Mouse (Mus musculus) testis, adult 2 months (tissue): ENCODE data around the gene Sap30l. TPM values are rescaled to one million over a fixed set of nuclear protein-coding genes. Genes with fewer than 3 reads are reported as not detected.
"Not testable (repeated sequence)": the region's sequence is repeated elsewhere in the genome, so short reads cannot be mapped to it uniquely, and the experiment has no call there.

Source experiments
- H3K27ac ChIP-seq: fragments of 200-500 bp; 2 replicates; pipeline ENCODE4 v1.5.1; 2012; ENCODE audit warnings: low read depth, low read length; ENCODE audit not compliant: control insufficient read depth, insufficient read depth
- H3K27me3 ChIP-seq: fragments of 200-500 bp; 2 replicates; pipeline ENCODE4 v1.6.1; 2012; ENCODE audit warnings: mild to moderate bottlenecking, low read length, moderate library complexity; ENCODE audit not compliant: control insufficient read depth, insufficient read depth
- H3K36me3 ChIP-seq: fragments of 200-500 bp; 2 replicates; pipeline ENCODE4 v1.6.1; 2012; ENCODE audit warnings: mild to moderate bottlenecking, low read length; ENCODE audit not compliant: control insufficient read depth, insufficient read depth
- H3K4me1 ChIP-seq: fragments of 200-500 bp; 2 replicates; pipeline ENCODE4 v1.6.1; 2012; ENCODE audit warnings: low read length; ENCODE audit not compliant: control insufficient read depth, insufficient read depth
- H3K4me3 ChIP-seq: fragments of 200-500 bp; 2 replicates; pipeline ENCODE4 v1.5.1; 2012; ENCODE audit warnings: low read depth, mild to moderate bottlenecking, low read length, moderate library complexity, mixed read lengths; ENCODE audit not compliant: control insufficient read depth
- CTCF ChIP-seq: fragments of 200-500 bp; IDR thresholded peaks from 2 replicates; pipeline ENCODE4 v1.5.1; 2012; ENCODE audit warnings: low read depth, mild to moderate bottlenecking, inconsistent platforms, low read length, moderate library complexity; ENCODE audit not compliant: control insufficient read depth, insufficient read depth, insufficient replicate concordance
- POLR2A ChIP-seq: fragments of 200-500 bp; IDR thresholded peaks from 2 replicates; pipeline ENCODE4 v1.6.1; 2012; ENCODE audit warnings: low read depth, mild to moderate bottlenecking, inconsistent platforms, low read length, moderate library complexity; ENCODE audit not compliant: control insufficient read depth
- polyA plus RNA-seq: library from polyadenylated mRNA; depleted of rRNA; stranded (reverse); fragments of >200 nt; gene quantifications from 2 replicates; pipeline ENCODE4 v1.2.3, GENCODE M21; 2012

Gene Sap30l
- polyA plus RNA-seq, 1 experiment = 3.1 TPM

DNA sequence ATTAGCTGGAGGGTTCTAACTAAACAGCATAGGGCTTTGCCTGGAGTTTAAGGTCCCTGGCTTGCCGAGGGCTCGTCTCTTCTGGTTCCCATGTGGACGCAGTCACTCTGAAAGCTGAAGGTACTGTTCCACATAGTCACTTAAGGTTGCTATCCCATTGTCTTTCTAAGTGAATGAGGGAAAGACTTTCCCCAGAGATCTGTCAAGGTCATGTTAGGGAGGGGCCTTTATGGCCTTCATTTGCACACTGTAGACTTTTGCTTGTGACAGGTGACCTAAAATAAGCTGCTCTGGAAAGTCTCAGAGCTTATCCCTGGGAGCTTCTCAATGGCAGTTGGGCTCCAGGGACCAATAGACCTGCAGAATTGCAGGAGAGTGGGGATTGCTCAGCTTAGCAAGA lies 12.2 kb downstream of the Sap30l start:
- TF ChIP-seq CTCF (no peak), POLR2A (no peak)
- Histone ChIP-seq H3K36me3 (no peaks in the 10 kb centered on the region), H3K4me1 (no peaks in the 10 kb centered on the region), H3K4me3 (no peak overlapping the region), H3K27me3 (no peaks in the 10 kb centered on the region), H3K27ac (no peak overlapping the region)

DNA sequence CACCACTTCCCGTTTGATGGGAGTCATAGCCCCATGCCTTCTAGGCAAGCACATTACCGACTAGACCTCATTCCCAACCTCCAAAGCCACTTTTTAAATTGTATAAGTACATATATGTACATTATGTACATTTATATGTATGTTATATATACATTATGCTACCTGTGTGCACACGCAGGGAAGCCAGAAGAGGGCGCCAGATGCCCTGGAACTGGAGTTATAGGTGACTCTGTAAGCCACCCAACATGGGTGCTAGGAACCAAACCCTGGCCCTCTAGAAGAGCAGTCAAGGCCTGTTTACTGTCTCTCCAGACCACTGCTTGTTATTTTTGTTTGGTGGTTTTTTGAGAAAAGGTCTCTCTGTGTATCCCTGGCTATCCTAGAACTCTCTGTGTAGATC lies 16.8 kb downstream of the Sap30l start:
- H3K4me3 ChIP-seq = no peak overlapping the region
- no peaks in the 10 kb centered on the region for H3K36me3 ChIP-seq
- no peaks in the 10 kb centered on the region for H3K27me3 ChIP-seq
- TF ChIP-seq CTCF = peak; percentile 31; the same call in 1 of the 2 replicates
- TF ChIP-seq POLR2A = no peak
- H3K4me1 ChIP-seq = no peaks in the 10 kb centered on the region
- H3K27ac ChIP-seq = no peak overlapping the region

- TF ChIP-seq CTCF (peak; percentile 86), POLR2A (no peak)
- Histone ChIP-seq H3K27ac (no peak overlapping the region), H3K27me3 (no peaks in the 10 kb centered on the region), H3K36me3 (no peaks in the 10 kb centered on the region), H3K4me1 (peaks cover 2% of the 10 kb centered on the region), H3K4me3 (no peak overlapping the region)
Measured at GRCm38 (mm10) chr11:57819999-57820581, 18.7 kb downstream of the Sap30l start.

DNA sequence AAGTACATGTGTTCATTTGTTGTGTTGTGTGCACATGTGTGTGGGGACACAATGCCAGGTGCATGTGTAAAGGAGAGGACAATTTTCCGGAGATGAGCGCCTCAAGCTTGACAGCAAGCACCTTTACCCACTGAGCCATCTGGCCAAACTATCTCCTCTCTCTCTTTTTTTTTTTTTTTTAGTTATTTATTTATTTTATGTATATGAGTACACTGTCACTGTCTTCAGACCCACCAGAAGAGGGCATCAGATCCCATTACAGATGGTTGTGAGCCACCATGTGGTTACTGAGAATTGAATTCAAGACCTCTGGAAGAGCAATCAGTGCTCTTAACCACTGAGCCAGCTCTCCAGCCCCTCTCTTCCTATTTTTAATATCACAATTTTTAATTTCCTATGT lies 21.7 kb downstream of the Sap30l start:
- not testable (repeated sequence) for H3K4me3 ChIP-seq, H3K27me3 ChIP-seq, H3K27ac ChIP-seq, H3K36me3 ChIP-seq
- peaks cover 15% of the 10 kb centered on the region for H3K4me1 ChIP-seq

DNA sequence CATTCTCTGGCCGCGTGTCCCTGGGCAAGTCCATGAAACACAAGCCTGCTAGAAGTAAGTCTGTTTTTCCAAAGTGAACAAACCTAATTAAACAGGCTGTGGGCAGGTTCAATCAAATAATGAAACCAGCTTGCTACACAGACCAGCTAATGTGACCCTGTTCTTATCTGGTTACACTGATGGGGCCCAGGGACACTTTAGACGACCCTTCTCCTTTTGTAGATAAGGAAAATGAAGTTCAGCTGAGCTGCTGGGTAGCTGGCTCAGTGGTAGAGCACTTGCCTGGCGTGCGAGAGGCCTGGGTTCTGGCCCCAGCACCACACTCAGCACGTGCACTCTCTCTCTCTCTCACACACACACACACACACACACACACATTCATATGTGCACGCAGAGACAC lies 22.3 kb downstream of the Sap30l start:
- no peak overlapping the region for H3K4me3 ChIP-seq
- no peaks in the 10 kb centered on the region for H3K27me3 ChIP-seq
- H3K36me3 ChIP-seq = no peaks in the 10 kb centered on the region
- peaks cover 15% of the 10 kb centered on the region for H3K4me1 ChIP-seq
- H3K27ac ChIP-seq = no peak overlapping the region
- TF ChIP-seq CTCF = no peak
- TF ChIP-seq POLR2A = no peak

GRCm38 (mm10) chr11:57825234-57825633 lies 23.8 kb downstream of the Sap30l start:
- not testable (repeated sequence) for H3K36me3 ChIP-seq, H3K27me3 ChIP-seq, H3K4me3 ChIP-seq, H3K27ac ChIP-seq
- peaks cover 22% of the 10 kb centered on the region for H3K4me1 ChIP-seq
- peak; percentile 33; the same call in 1 of the 2 replicates for TF ChIP-seq CTCF

- no peak for TF ChIP-seq CTCF
- no peak for TF ChIP-seq POLR2A
- H3K27me3 ChIP-seq = peaks cover 9% of the 10 kb centered on the region
- 0 out of 2 replicates have a peak overlapping the region, but pooled peaks have one; percentile 8 for H3K27ac ChIP-seq
Measured at GRCm38 (mm10) chr11:57827048-57827914, 25.8 kb downstream of the Sap30l start.

More at GRCm38 (mm10) chr11:57827048-57827914, 25.8 kb downstream of the Sap30l start:
- H3K36me3 ChIP-seq = no peaks in the 10 kb centered on the region
- peak overlapping the region; percentile 78 for H3K4me3 ChIP-seq
- peaks cover 26% of the 10 kb centered on the region for H3K4me1 ChIP-seq
